Mouse (Mus musculus): ENCODE data around the gene Lingo2.

GRCm38 (mm10) chr4:35885591-35886542 is 1065.7 kb downstream of the Lingo2 start:
- no peak for TF ChIP-seq CTCF (conservative IDR thresholded peaks at IDR 0.05 in 1 of 2, IDR thresholded peaks at IDR 0.05 in 1 of 2; ENCODE audit: low read depth in 2 of 2, low read length in 2 of 2)
- TF ChIP-seq ZC3H11A (IDR thresholded peaks at IDR 0.05; ENCODE audit: low read depth, low read length): no peak
- TF ChIP-seq EP300 (IDR thresholded peaks at IDR 0.05; ENCODE audit: low read length): no peak
